Mouse (Mus musculus): Measurements from ENCODE around the gene Cbx3. TPM values are rescaled to one million over a fixed set of nuclear protein-coding genes. Genes with fewer than 3 reads are reported as not detected.

Gene Cbx3
- polyA plus RNA-seq, 1 experiment from 2014 or later: 411 TPM

GRCm38 (mm10) chr6:51523310-51523709, 53.1 kb downstream of the Cbx3 start:
- no peak for DNase-seq (ENCODE audit: low spot score)
- ATAC-seq (ENCODE audit: low read depth): no peak
- H3K9me3 ChIP-seq (ENCODE audit: control insufficient read depth, low read length): no peaks in the 10 kb centered on the region
- peak overlapping the region; percentile 88 for H3K4me2 ChIP-seq (ENCODE audit: low read depth, low read length)
- H3K9ac ChIP-seq (ENCODE audit: low read depth, low read length): peak overlapping the region; percentile 63
- H3K4me3 ChIP-seq (ENCODE audit: low read depth, low read length): peak overlapping the region; percentile 69
- H3K27me3 ChIP-seq (replicated peaks; ENCODE audit: control insufficient read depth, insufficient read depth, low read length): no peaks in the 10 kb centered on the region
- no peak overlapping the region for H3K27ac ChIP-seq (replicated peaks; ENCODE audit: low read depth, low read length)
- 19% methylated on average over 5 of the region's 5 CpGs for WGBS
- H3K36me3 ChIP-seq (ENCODE audit: control insufficient read depth, insufficient read depth, low read length): no peaks in the 10 kb centered on the region
- H3K4me1 ChIP-seq (ENCODE audit: control insufficient read depth, insufficient read depth, low read length): peaks cover 4% of the 10 kb centered on the region

- peak within 1 kb of the TSS; percentile 67 for H3K27ac ChIP-seq (replicated peaks; ENCODE audit: low read depth, low read length)
- 0% methylated on average over 16 of the region's 47 CpGs for WGBS
- H3K4me3 ChIP-seq (ENCODE audit: low read depth, low read length): peak within 1 kb of the TSS; percentile 69
- H3K36me3 ChIP-seq (ENCODE audit: control insufficient read depth, insufficient read depth, low read length): no peaks in the 10 kb centered on the region
- H3K27me3 ChIP-seq (replicated peaks; ENCODE audit: control insufficient read depth, insufficient read depth, low read length): no peaks in the 10 kb centered on the region
- H3K9me3 ChIP-seq (ENCODE audit: control insufficient read depth, low read length): no peaks in the 10 kb centered on the region
- ATAC-seq (ENCODE audit: low read depth): peak; percentile 86
- H3K4me1 ChIP-seq (ENCODE audit: control insufficient read depth, insufficient read depth, low read length): peaks cover 4% of the 10 kb centered on the region
- H3K9ac ChIP-seq (ENCODE audit: low read depth, low read length): peak within 1 kb of the TSS; percentile 63
- H3K4me2 ChIP-seq (ENCODE audit: low read depth, low read length): peak within 1 kb of the TSS; percentile 88
- peak; percentile 71 for DNase-seq (ENCODE audit: low spot score)
Observed at GRCm38 (mm10) chr6:51523807-51524320, 53.7 kb downstream of the Cbx3 start, which contains the start of gene Snx10. Gene Snx10 (plus strand): TSS chr6:51523901.

GRCm38 (mm10) chr6:51524321-51524931, 54.3 kb downstream of the Cbx3 start:
- Histone ChIP-seq H3K27me3 (replicated peaks; ENCODE audit: control insufficient read depth, insufficient read depth, low read length) (no peaks in the 10 kb centered on the region), H3K9ac (ENCODE audit: low read depth, low read length) (peak overlapping the region; percentile 63), H3K4me3 (ENCODE audit: low read depth, low read length) (peak overlapping the region; percentile 69), H3K9me3 (ENCODE audit: control insufficient read depth, low read length) (no peaks in the 10 kb centered on the region), H3K4me2 (ENCODE audit: low read depth, low read length) (peak overlapping the region; percentile 88), H3K4me1 (ENCODE audit: control insufficient read depth, insufficient read depth, low read length) (peaks cover 4% of the 10 kb centered on the region), H3K36me3 (ENCODE audit: control insufficient read depth, insufficient read depth, low read length) (no peaks in the 10 kb centered on the region), H3K27ac (replicated peaks; ENCODE audit: low read depth, low read length) (no peak overlapping the region; the same call in 1 of the 2 replicates)
- ATAC-seq (ENCODE audit: low read depth) (peak; percentile 76), DNase-seq (ENCODE audit: low spot score) (peak; percentile 76)
- under 1% methylated on average over 20 of the region's 21 CpGs for WGBS

GRCm38 (mm10) chr6:51525001-51525400, 54.8 kb downstream of the Cbx3 start:
- peaks cover 4% of the 10 kb centered on the region for H3K4me1 ChIP-seq (ENCODE audit: control insufficient read depth, insufficient read depth, low read length)
- ATAC-seq (ENCODE audit: low read depth) (no peak), DNase-seq (ENCODE audit: low spot score) (no peak)
- no peak overlapping the region for H3K27ac ChIP-seq (replicated peaks; ENCODE audit: low read depth, low read length)
- WGBS: 37% methylated on average over 5 of the region's 5 CpGs
- H3K9me3 ChIP-seq (ENCODE audit: control insufficient read depth, low read length): no peaks in the 10 kb centered on the region
- no peaks in the 10 kb centered on the region for H3K27me3 ChIP-seq (replicated peaks; ENCODE audit: control insufficient read depth, insufficient read depth, low read length)
- no peaks in the 10 kb centered on the region for H3K36me3 ChIP-seq (ENCODE audit: control insufficient read depth, insufficient read depth, low read length)
- peak overlapping the region; percentile 88 for H3K4me2 ChIP-seq (ENCODE audit: low read depth, low read length)
- peak overlapping the region; percentile 63; the same call in 1 of the 2 replicates for H3K9ac ChIP-seq (ENCODE audit: low read depth, low read length)
- peak overlapping the region; percentile 69 for H3K4me3 ChIP-seq (ENCODE audit: low read depth, low read length)

GRCm38 (mm10) chr6:51529457-51529856, 59.3 kb downstream of the Cbx3 start:
- Histone ChIP-seq H3K9ac (ENCODE audit: low read depth, low read length) (no peak overlapping the region), H3K4me1 (ENCODE audit: control insufficient read depth, insufficient read depth, low read length) (peaks cover 4% of the 10 kb centered on the region), H3K4me3 (ENCODE audit: low read depth, low read length) (no peak overlapping the region), H3K27ac (replicated peaks; ENCODE audit: low read depth, low read length) (no peak overlapping the region), H3K4me2 (ENCODE audit: low read depth, low read length) (no peak overlapping the region), H3K36me3 (ENCODE audit: control insufficient read depth, insufficient read depth, low read length) (no peaks in the 10 kb centered on the region), H3K9me3 (ENCODE audit: control insufficient read depth, low read length) (no peaks in the 10 kb centered on the region), H3K27me3 (replicated peaks; ENCODE audit: control insufficient read depth, insufficient read depth, low read length) (no peaks in the 10 kb centered on the region)
- ATAC-seq (ENCODE audit: low read depth) (no peak), DNase-seq (ENCODE audit: low spot score) (no peak)
- WGBS: 92% methylated on average over 7 of the region's 7 CpGs

Other genes starting within 250 kb of the Cbx3 start
- gene Nfe2l3, start 37.7 kb upstream of the Cbx3 start, polyA plus RNA-seq (2014; fragmentation: Nextera tagmentation; extraction: Ambion mirVana): 4.0 and 4.1 TPM in 2 replicates
- 930 and 1,017 TPM in 2 replicates for gene Hnrnpa2b1, start 466 bp upstream of the Cbx3 start, polyA plus RNA-seq (2014; fragmentation: Nextera tagmentation; extraction: Ambion mirVana)
- gene Snx10, start 53.5 kb downstream of the Cbx3 start, polyA plus RNA-seq (2014; fragmentation: Nextera tagmentation; extraction: Ambion mirVana): 17.2 and 19.2 TPM in 2 replicates

Measured in embryonic facial prominence, embryonic 14.5 days (tissue).